Mouse (Mus musculus) testis, adult 2 months (tissue): ENCODE measurements around the gene Fcgr1.

Source experiments
- CTCF ChIP-seq: fragments of 200-500 bp; IDR thresholded peaks from 2 replicates; pipeline ENCODE4 v1.5.1; 2012; ENCODE audit warnings: low read depth, mild to moderate bottlenecking, inconsistent platforms, low read length, moderate library complexity; ENCODE audit not compliant: control insufficient read depth, insufficient read depth, insufficient replicate concordance
- POLR2A ChIP-seq: fragments of 200-500 bp; IDR thresholded peaks from 2 replicates; pipeline ENCODE4 v1.6.1; 2012; ENCODE audit warnings: low read depth, mild to moderate bottlenecking, inconsistent platforms, low read length, moderate library complexity; ENCODE audit not compliant: control insufficient read depth

GRCm38 (mm10) chr3:96332631-96333395 is 39.0 kb upstream of the Fcgr1 start:
- TF ChIP-seq POLR2A (no peak), CTCF (no peak)
